Mouse (Mus musculus) midbrain, embryonic 11.5 days (tissue): Measurements from ENCODE around the gene Scamp1. TPM values are rescaled to one million over a fixed set of nuclear protein-coding genes. Genes with fewer than 3 reads are reported as not detected.

Experiments
- ATAC-seq: fragments of 200-750 bp; cut with Nextera tagmentation; 2 replicates; pipeline ENCODE4 v1.8.0; 2017; ENCODE audit warnings: moderate TSS enrichment, moderate library complexity; ENCODE audit not compliant: low FRiP score
- DNase-seq: peaks from one replicate; pipeline ENCODE4 v3.0.0; 2015; ENCODE audit warnings: low spot score; ENCODE audit errors: missing footprints
- H3K27ac ChIP-seq: fragments of 300-500 bp; sonication (generic); 2 replicates; pipeline ENCODE4 v1.5.1; 2014; ENCODE audit warnings: low read depth, low read length
- H3K27me3 ChIP-seq: fragments of 300-500 bp; sonication (generic); 2 replicates; pipeline ENCODE4 v1.6.1; 2014; ENCODE audit warnings: mild to moderate bottlenecking, low read length, moderate library complexity, mixed read lengths; ENCODE audit not compliant: control insufficient read depth, insufficient read depth
- H3K36me3 ChIP-seq: fragments of 300-500 bp; sonication (generic); 2 replicates; pipeline ENCODE4 v1.6.1; 2014; ENCODE audit warnings: mild to moderate bottlenecking, low read length, moderate library complexity, mixed read lengths; ENCODE audit not compliant: control insufficient read depth, insufficient read depth
- H3K4me1 ChIP-seq: fragments of 300-500 bp; sonication (generic); 2 replicates; pipeline ENCODE4 v1.6.1; 2014; ENCODE audit warnings: low read length; ENCODE audit not compliant: control insufficient read depth, insufficient read depth
- H3K4me2 ChIP-seq: fragments of 300-500 bp; sonication (generic); 2 replicates; pipeline ENCODE4 v1.6.1; 2014; ENCODE audit warnings: mild to moderate bottlenecking, moderate library complexity
- H3K4me3 ChIP-seq: fragments of 300-500 bp; sonication (generic); 2 replicates; pipeline ENCODE4 v1.5.1; 2014; ENCODE audit warnings: low read depth, low read length
- H3K9ac ChIP-seq: fragments of 300-500 bp; sonication (generic); 2 replicates; pipeline ENCODE4 v1.6.1; 2014; ENCODE audit warnings: low read length
- H3K9me3 ChIP-seq: fragments of 300-500 bp; sonication (generic); 2 replicates; pipeline ENCODE4 v1.6.1; 2016; ENCODE audit warnings: low read length; ENCODE audit not compliant: control insufficient read depth
- WGBS: fragments of 180-500 bp; shearing (Covaris S2); extraction: QIAGEN DNeasy Blood & Tissue Kit; methylation state at CpG from one replicate; pipeline ENCODE4 v1.1.7; 2014; 5-methylcytosine and 5-hydroxymethylcytosine counted together
- polyA plus RNA-seq: library from polyadenylated mRNA; unstranded; fragments of >200 nt; fragmentation: Nextera tagmentation; extraction: Ambion mirVana; gene quantifications from 2 replicates; pipeline ENCODE4 v1.2.1, GENCODE M21; 2014

The Scamp1 gene
- polyA plus RNA-seq, 1 experiment from 2014 or later, result 34.2 TPM

DNA sequence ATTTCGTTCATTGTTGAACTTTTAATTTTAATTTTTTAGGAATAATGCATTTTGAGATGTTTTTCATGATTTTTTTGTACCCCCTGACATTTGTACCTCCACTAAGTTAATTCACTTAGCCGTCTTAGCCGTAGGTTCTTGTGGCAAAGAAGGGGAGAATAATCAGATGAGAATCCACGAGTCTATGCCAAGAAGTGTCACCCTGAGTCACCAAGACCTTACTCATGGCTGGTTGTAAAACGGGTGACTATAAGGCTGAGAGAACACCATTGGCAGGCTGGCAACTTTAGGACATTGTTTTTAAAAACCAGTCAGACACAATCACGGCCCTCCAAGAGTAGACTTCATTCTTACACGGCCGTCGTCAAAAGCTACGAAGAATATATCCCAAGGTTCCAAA is 132.8 kb downstream of the Scamp1 start:
- H3K27ac ChIP-seq, result no peak overlapping the region
- H3K9me3 ChIP-seq, result no peaks in the 10 kb centered on the region
- no peak overlapping the region for H3K4me3 ChIP-seq
- no peak overlapping the region for H3K9ac ChIP-seq
- H3K27me3 ChIP-seq, result no peaks in the 10 kb centered on the region
- WGBS, result 93% methylated on average over 10 of the region's 10 CpGs
- H3K36me3 ChIP-seq, result no peaks in the 10 kb centered on the region
- no peak overlapping the region for H3K4me2 ChIP-seq
- ATAC-seq (no peak), DNase-seq (no peak)
- peaks cover 7% of the 10 kb centered on the region; the same call in 1 of the 2 replicates for H3K4me1 ChIP-seq

Other genes starting within 250 kb of the Scamp1 start
- gene Lhfpl2, start 228.1 kb downstream of the Scamp1 start, polyA plus RNA-seq, result 17.0 and 17.3 TPM in 2 replicates
- 39.0 and 42.6 TPM in 2 replicates for gene Ap3b1, start 73.1 kb upstream of the Scamp1 start, polyA plus RNA-seq